Mouse (Mus musculus): Measurements from ENCODE around the gene Lyve1. TPM values are rescaled to one million over a fixed set of nuclear protein-coding genes. Genes with fewer than 3 reads are reported as not detected.

The Lyve1 gene
- total and polyA plus RNA-seq, 3 experiments, result not detected

- Histone ChIP-seq H3K4me1 (ENCODE audit: control insufficient read depth in 1 of 2, insufficient read depth in 2 of 2, low read length in 2 of 2) (peaks cover 0 to 5% of the 10 kb centered on the region in 2 experiments; a peak in 1 of 4 replicates), H3K9me3 (replicated peaks; ENCODE audit: insufficient read depth, low read length) (no peaks in the 10 kb centered on the region), H3K9ac (ENCODE audit: control insufficient read depth, low read depth, low read length, poor library complexity, severe bottlenecking) (no peak overlapping the region), H3K4me3 (ENCODE audit: control insufficient read depth in 1 of 2, insufficient read depth in 1 of 2, low read depth in 2 of 2, low read length in 2 of 2) (no peak overlapping the region), H3K79me2 (ENCODE audit: control insufficient read depth, insufficient read depth, low read length, poor library complexity) (no peaks in the 10 kb centered on the region), H3K27me3 (ENCODE audit: control insufficient read depth in 1 of 2, insufficient read depth in 2 of 2, low read length in 2 of 2) (peaks cover 0 to 7% of the 10 kb centered on the region in 2 experiments; a peak in 3 of 4 replicates), H3K36me3 (ENCODE audit: control insufficient read depth in 1 of 2, insufficient read depth in 2 of 2, low read length in 2 of 2) (peaks cover 0 to 1% of the 10 kb centered on the region in 2 experiments; a peak in 2 of 4 replicates), H3K27ac (ENCODE audit: control insufficient read depth, low read depth, low read length) (no peak overlapping the region)
- DNase-seq (ENCODE audit: low read depth, low spot score), result no peak
- TF ChIP-seq KAT2A (conservative IDR thresholded peaks at IDR 0.05; ENCODE audit: low read depth, low read length) (no peak), BHLHE40 (IDR thresholded peaks at IDR 0.05; ENCODE audit: borderline replicate concordance, low read depth, low read length) (no peak), EP300 (IDR thresholded peaks at IDR 0.05; ENCODE audit: low read depth in 1 of 2, low read length in 2 of 2) (no peak), UBTF (IDR thresholded peaks at IDR 0.05; ENCODE audit: borderline replicate concordance, insufficient read depth, low read depth, low read length) (no peak), JUND (IDR thresholded peaks at IDR 0.05; ENCODE audit: low read depth, low read length) (no peak), MXI1 (IDR thresholded peaks at IDR 0.05; ENCODE audit: low read depth, low read length) (no peak), CHD1 (IDR thresholded peaks at IDR 0.05; ENCODE audit: low read depth, low read length) (no peak), ZNF384 (IDR thresholded peaks at IDR 0.05; ENCODE audit: low read depth, low read length) (no peak), TBP (IDR thresholded peaks at IDR 0.05; ENCODE audit: low read depth, low read length) (no peak), ETS1 (IDR thresholded peaks at IDR 0.05; ENCODE audit: low read depth, low read length) (no peak), GABPA (IDR thresholded peaks at IDR 0.05; ENCODE audit: low read depth, low read length) (no peak), MYB (IDR thresholded peaks at IDR 0.05; ENCODE audit: low read depth, low read length) (no peak), HCFC1 (IDR thresholded peaks at IDR 0.05; ENCODE audit: low read depth, low read length) (no peak), MEF2A (IDR thresholded peaks at IDR 0.05; ENCODE audit: extremely low read depth, insufficient replicate concordance, low read depth, low read length, poor library complexity, severe bottlenecking) (no peak), MAX (IDR thresholded peaks at IDR 0.05; ENCODE audit: low read length) (no peak), RCOR1 (IDR thresholded peaks at IDR 0.05; ENCODE audit: low read depth, low read length) (no peak)
Measured at GRCm38 (mm10) chr7:110854927-110855546, 8.0 kb downstream of the Lyve1 start.

- H3K27me3 ChIP-seq (ENCODE audit: control insufficient read depth in 1 of 2, insufficient read depth in 2 of 2, low read length in 2 of 2), result peaks cover under 1 to 10% of the 10 kb centered on the region in 2 experiments; a peak in 3 of 4 replicates
- no peak overlapping the region for H3K4me3 ChIP-seq (ENCODE audit: control insufficient read depth in 1 of 2, insufficient read depth in 1 of 2, low read depth in 2 of 2, low read length in 2 of 2)
- H3K4me1 ChIP-seq (ENCODE audit: control insufficient read depth in 1 of 2, insufficient read depth in 2 of 2, low read length in 2 of 2), result 0 out of 4 replicates have a peak, but pooled peaks cover 0 to under 1% of the 10 kb centered on the region in 2 experiments
- H3K27ac ChIP-seq (ENCODE audit: control insufficient read depth, low read depth, low read length), result no peak overlapping the region
- H3K36me3 ChIP-seq (ENCODE audit: control insufficient read depth in 1 of 2, insufficient read depth in 2 of 2, low read length in 2 of 2), result no peaks in the 10 kb centered on the region
- TF ChIP-seq NRF1 (IDR thresholded peaks at IDR 0.05; ENCODE audit: insufficient read depth, low read depth, low read length, poor library complexity, severe bottlenecking) (no peak), MAX (IDR thresholded peaks at IDR 0.05; ENCODE audit: low read length) (no peak), JUND (IDR thresholded peaks at IDR 0.05; ENCODE audit: low read depth, low read length) (no peak), ELF1 (IDR thresholded peaks at IDR 0.05; ENCODE audit: low read depth, low read length) (no peak), CHD1 (IDR thresholded peaks at IDR 0.05; ENCODE audit: low read depth, low read length) (no peak), MYB (IDR thresholded peaks at IDR 0.05; ENCODE audit: low read depth, low read length) (no peak), RCOR1 (IDR thresholded peaks at IDR 0.05; ENCODE audit: low read depth, low read length) (no peak), ZC3H11A (IDR thresholded peaks at IDR 0.05; ENCODE audit: low read depth, low read length) (no peak), TAL1 (IDR thresholded peaks at IDR 0.05; ENCODE audit: low read length) (no peak), SMC3 (IDR thresholded peaks at IDR 0.05; ENCODE audit: low read depth, low read length) (no peak), GABPA (IDR thresholded peaks at IDR 0.05; ENCODE audit: low read depth, low read length) (no peak), TBP (IDR thresholded peaks at IDR 0.05; ENCODE audit: low read depth, low read length) (no peak), MXI1 (IDR thresholded peaks at IDR 0.05; ENCODE audit: low read depth, low read length) (no peak), POLR2AphosphoS2 (IDR thresholded peaks at IDR 0.05; ENCODE audit: low read length) (no peak), MYC (IDR thresholded peaks at IDR 0.05; ENCODE audit: low read depth, low read length) (no peak), KAT2A (conservative IDR thresholded peaks at IDR 0.05; ENCODE audit: low read depth, low read length) (no peak)
- no peaks in the 10 kb centered on the region for H3K9me3 ChIP-seq (replicated peaks; ENCODE audit: insufficient read depth, low read length)
- H3K9ac ChIP-seq (ENCODE audit: control insufficient read depth, low read depth, low read length, poor library complexity, severe bottlenecking), result no peak overlapping the region
- H3K79me2 ChIP-seq (ENCODE audit: control insufficient read depth, insufficient read depth, low read length, poor library complexity), result no peaks in the 10 kb centered on the region
- no peak for DNase-seq (ENCODE audit: low read depth, low spot score)
Measured at GRCm38 (mm10) chr7:110854519-110854918, 8.5 kb downstream of the Lyve1 start.

Data from MEL (cell line).